Mouse (Mus musculus) liver, postnatal 0 days (tissue): Measurements from ENCODE around the gene Gm20696. TPM values are rescaled to one million over a fixed set of nuclear protein-coding genes. Genes with fewer than 3 reads are reported as not detected.

ENCODE experiments used
- ATAC-seq: fragments of 200-750 bp; cut with Nextera tagmentation; 2 replicates; pipeline ENCODE4 v1.8.0; 2017; ENCODE audit warnings: mild to moderate bottlenecking, moderate library complexity
- DNase-seq: peaks from one replicate; pipeline ENCODE4 v3.0.0-alpha.2; 2016
- H3K27ac ChIP-seq: fragments of 300-500 bp; sonication (generic); 2 replicates; pipeline ENCODE4 v1.5.1; 2014; ENCODE audit warnings: antibody characterized with exemption, moderate library complexity, mild to moderate bottlenecking, low read depth
- H3K27me3 ChIP-seq: fragments of 300-500 bp; sonication (generic); 2 replicates; pipeline ENCODE4 v1.6.1; 2014; ENCODE audit warnings: low read length, control low read depth, mixed read lengths; ENCODE audit not compliant: insufficient read depth
- H3K36me3 ChIP-seq: fragments of 300-500 bp; sonication (generic); replicated peaks from 2 replicates; pipeline ENCODE4 v1.6.1; 2014; ENCODE audit warnings: mild to moderate bottlenecking, control low read depth, low read length, moderate library complexity, mixed read lengths; ENCODE audit not compliant: insufficient read depth
- H3K4me1 ChIP-seq: fragments of 300-500 bp; sonication (generic); 2 replicates; pipeline ENCODE4 v1.6.1; 2014; ENCODE audit warnings: antibody characterized with exemption, mild to moderate bottlenecking, control low read depth; ENCODE audit not compliant: insufficient read depth
- H3K4me2 ChIP-seq: fragments of 300-500 bp; sonication (generic); 2 replicates; pipeline ENCODE4 v1.6.1; 2014; ENCODE audit warnings: low read depth, mild to moderate bottlenecking, low read length, moderate library complexity, mixed read lengths
- H3K4me3 ChIP-seq: fragments of 300-500 bp; sonication (generic); 2 replicates; pipeline ENCODE4 v1.5.1; 2014; ENCODE audit warnings: low read depth, low read length
- H3K9ac ChIP-seq: fragments of 300-500 bp; sonication (generic); replicated peaks from 2 replicates; pipeline ENCODE4 v1.6.1; 2014; ENCODE audit warnings: mild to moderate bottlenecking, moderate library complexity
- H3K9me3 ChIP-seq: fragments of 300-500 bp; sonication (generic); 2 replicates; pipeline ENCODE4 v1.6.1; 2016; ENCODE audit warnings: mild to moderate bottlenecking, control low read depth, low read length, mixed read lengths
- CTCF ChIP-seq: sonication (generic); IDR thresholded peaks from 2 replicates; pipeline ENCODE4 v1.5.1; 2016; ENCODE audit warnings: antibody characterized with exemption, low read depth
- EP300 ChIP-seq: IDR thresholded peaks from 2 replicates; pipeline ENCODE4 v1.6.1; 2016; ENCODE audit warnings: antibody characterized with exemption, low read depth, mild to moderate bottlenecking
- WGBS: fragments of 180-500 bp; shearing (Covaris S2); extraction: QIAGEN DNeasy Blood & Tissue Kit; methylation state at CpG from one replicate; pipeline ENCODE4 v1.1.7; 2014; ENCODE audit not compliant: insufficient replicate concordance; 5-methylcytosine and 5-hydroxymethylcytosine counted together
- polyA plus RNA-seq: library from polyadenylated mRNA; unstranded; fragments of >200 nt; fragmentation: Nextera tagmentation; extraction: Ambion mirVana; gene quantifications from 2 replicates; pipeline ENCODE4 v1.2.1, GENCODE M21; 2015

Gene Gm20696
- polyA plus RNA-seq, 1 experiment from 2014 or later: 1.2 TPM

GRCm38 (mm10) chr6:99301923-99302322, 364.7 kb downstream of the Gm20696 start:
- Histone ChIP-seq H3K27ac (peak overlapping the region; percentile 16; the same call in 1 of the 2 replicates), H3K36me3 (no peaks in the 10 kb centered on the region), H3K4me3 (no peak overlapping the region), H3K27me3 (no peaks in the 10 kb centered on the region), H3K4me1 (no peaks in the 10 kb centered on the region; the same call in 1 of the 2 replicates), H3K9ac (no peak overlapping the region), H3K9me3 (no peaks in the 10 kb centered on the region), H3K4me2 (no peak overlapping the region)
- DNase-seq (no peak), ATAC-seq (no peak)
- TF ChIP-seq EP300: no peak
- TF ChIP-seq CTCF: no peak
- WGBS: 70% methylated on average over 8 of the region's 8 CpGs

GRCm38 (mm10) chr6:99300235-99300634, 366.4 kb downstream of the Gm20696 start:
- H3K4me2 ChIP-seq: no peak overlapping the region
- DNase-seq (no peak), ATAC-seq (no peak)
- H3K4me3 ChIP-seq: no peak overlapping the region
- no peaks in the 10 kb centered on the region for H3K36me3 ChIP-seq
- H3K9me3 ChIP-seq: no peaks in the 10 kb centered on the region
- H3K27ac ChIP-seq: peak overlapping the region; percentile 26; the same call in 1 of the 2 replicates
- no peaks in the 10 kb centered on the region for H3K27me3 ChIP-seq
- no peaks in the 10 kb centered on the region; the same call in 1 of the 2 replicates for H3K4me1 ChIP-seq
- no peak overlapping the region for H3K9ac ChIP-seq
- 75% methylated on average over 6 of the region's 6 CpGs for WGBS
- no peak for TF ChIP-seq CTCF
- no peak for TF ChIP-seq EP300

GRCm38 (mm10) chr6:99299196-99299595, 367.4 kb downstream of the Gm20696 start:
- WGBS: 77% methylated on average over 14 of the region's 14 CpGs
- Histone ChIP-seq H3K4me3 (no peak overlapping the region), H3K9ac (no peak overlapping the region), H3K27me3 (no peaks in the 10 kb centered on the region), H3K9me3 (no peaks in the 10 kb centered on the region), H3K36me3 (no peaks in the 10 kb centered on the region), H3K4me2 (no peak overlapping the region), H3K4me1 (no peaks in the 10 kb centered on the region; the same call in 1 of the 2 replicates), H3K27ac (no peak overlapping the region)
- DNase-seq (no peak), ATAC-seq (no peak)
- TF ChIP-seq CTCF: no peak
- TF ChIP-seq EP300: no peak

- Histone ChIP-seq H3K4me1 (no peaks in the 10 kb centered on the region; the same call in 1 of the 2 replicates), H3K4me2 (no peak overlapping the region), H3K27ac (no peak overlapping the region), H3K9me3 (no peaks in the 10 kb centered on the region), H3K36me3 (no peaks in the 10 kb centered on the region), H3K9ac (no peak overlapping the region), H3K4me3 (no peak overlapping the region), H3K27me3 (no peaks in the 10 kb centered on the region)
- DNase-seq: no peak
- TF ChIP-seq EP300 (no peak), CTCF (no peak)
- 76% methylated on average over 5 of the region's 5 CpGs for WGBS
- ATAC-seq: no peak
Measured at GRCm38 (mm10) chr6:99297535-99297934, 369.1 kb downstream of the Gm20696 start.

GRCm38 (mm10) chr6:99295495-99295894, 371.1 kb downstream of the Gm20696 start:
- 36% methylated on average over 8 of the region's 8 CpGs for WGBS
- Histone ChIP-seq H3K4me3 (no peak overlapping the region), H3K27me3 (no peaks in the 10 kb centered on the region), H3K9me3 (no peaks in the 10 kb centered on the region), H3K9ac (no peak overlapping the region), H3K4me2 (no peak overlapping the region), H3K36me3 (no peaks in the 10 kb centered on the region), H3K4me1 (no peaks in the 10 kb centered on the region), H3K27ac (peak overlapping the region; percentile 29; the same call in 1 of the 2 replicates)
- DNase-seq (no peak), ATAC-seq (no peak)
- TF ChIP-seq EP300 (no peak), CTCF (no peak)

GRCm38 (mm10) chr6:99289220-99289619, 377.4 kb downstream of the Gm20696 start:
- Histone ChIP-seq H3K9me3 (no peaks in the 10 kb centered on the region), H3K27me3 (no peaks in the 10 kb centered on the region), H3K4me3 (no peak overlapping the region), H3K27ac (no peak overlapping the region), H3K9ac (no peak overlapping the region), H3K4me2 (no peak overlapping the region), H3K4me1 (no peaks in the 10 kb centered on the region), H3K36me3 (no peaks in the 10 kb centered on the region)
- ATAC-seq (no peak), DNase-seq (no peak)
- no peak for TF ChIP-seq CTCF
- no peak for TF ChIP-seq EP300
- 79% methylated on average over 4 of the region's 4 CpGs for WGBS

- Histone ChIP-seq H3K9ac (no peak overlapping the region), H3K4me2 (no peak overlapping the region), H3K36me3 (no peaks in the 10 kb centered on the region), H3K27me3 (no peaks in the 10 kb centered on the region), H3K9me3 (no peaks in the 10 kb centered on the region), H3K4me3 (no peak overlapping the region), H3K27ac (no peak overlapping the region), H3K4me1 (peaks cover 7% of the 10 kb centered on the region)
- TF ChIP-seq CTCF (no peak), EP300 (no peak)
- WGBS: 50% methylated on average over 3 of the region's 3 CpGs
- ATAC-seq (no peak), DNase-seq (no peak)
Measured at GRCm38 (mm10) chr6:99285026-99285425, 381.6 kb downstream of the Gm20696 start.
